8 mouse cellular contexts compared by ENCODE assay signal in the genomic region with DNA sequence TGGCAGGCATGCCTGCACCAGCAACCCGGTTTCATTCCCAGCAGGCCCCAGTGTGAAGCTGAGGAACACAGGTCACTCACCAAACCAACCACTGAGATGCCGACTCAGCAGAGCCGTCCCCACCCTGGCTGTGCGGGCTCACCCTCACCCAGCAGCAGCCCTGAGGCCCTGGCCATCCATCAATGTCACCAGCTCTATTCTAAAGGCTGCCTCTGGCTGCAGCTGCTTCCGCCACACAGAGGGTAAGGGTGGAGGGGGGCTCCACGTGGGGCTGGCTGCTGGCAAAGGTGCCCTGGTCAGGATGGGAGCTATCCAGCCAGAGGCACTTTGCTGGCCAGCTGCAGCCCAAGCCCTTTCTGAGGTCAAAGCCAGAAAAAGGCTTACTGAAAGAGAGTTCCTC.
A peak's percentile ranks its signal among the peaks of the same experiment; 100 is the strongest.
DNase-seq lines count a peak whose midpoint lies in the region; ATAC-seq lines count a peak whose summit lies in the region.

No protein-coding gene starts in this region.

- H3K27me3 ChIP-seq in forebrain, embryonic 10.5 days (ENCODE audit: poor library complexity, severe bottlenecking): peaks cover 52% of the 10 kb centered on the region
- H3K27me3 ChIP-seq in forebrain, embryonic 14.5 days (replicated peaks; ENCODE audit: control insufficient read depth, insufficient read depth, low read length): no peaks in the 10 kb centered on the region
- H3K27me3 ChIP-seq in hindbrain, embryonic 15.5 days: no peaks in the 10 kb centered on the region
- H3K27me3 ChIP-seq in liver, embryonic 13.5 days: peaks cover 12% of the 10 kb centered on the region

- no peak for ATAC-seq in forebrain, embryonic 14.5 days
- peak; percentile 81; the same call in 1 of the 2 replicates for ATAC-seq in hindbrain, embryonic 15.5 days (ENCODE audit: low FRiP score, low read depth)
- no peak for ATAC-seq in liver, embryonic 13.5 days (ENCODE audit: low read depth)
- no peak for ATAC-seq in frontal cortex, adult (ENCODE audit: low TSS enrichment)

- H3K9ac ChIP-seq in forebrain, embryonic 14.5 days (ENCODE audit: low read length): no peak overlapping the region
- H3K9ac ChIP-seq in hindbrain, embryonic 15.5 days: no peak overlapping the region
- H3K9ac ChIP-seq in liver, embryonic 13.5 days: no peak overlapping the region

- H3K27ac ChIP-seq in forebrain, embryonic 10.5 days: 0 out of 2 replicates have a peak overlapping the region, but pooled peaks have one; percentile 33
- no peak overlapping the region for H3K27ac ChIP-seq in forebrain, embryonic 14.5 days (ENCODE audit: low read depth, low read length)
- no peak overlapping the region for H3K27ac ChIP-seq in hindbrain, embryonic 15.5 days (replicated peaks)
- no peak overlapping the region for H3K27ac ChIP-seq in liver, embryonic 13.5 days

- no peak overlapping the region for H3K4me2 ChIP-seq in forebrain, embryonic 14.5 days (ENCODE audit: low read length)
- H3K4me2 ChIP-seq in hindbrain, embryonic 15.5 days: no peak overlapping the region
- no peak overlapping the region for H3K4me2 ChIP-seq in liver, embryonic 13.5 days

- H3K36me3 ChIP-seq in forebrain, embryonic 10.5 days (replicated peaks): no peaks in the 10 kb centered on the region
- H3K36me3 ChIP-seq in forebrain, embryonic 14.5 days (ENCODE audit: control insufficient read depth, insufficient read depth, low read length): no peaks in the 10 kb centered on the region
- no peaks in the 10 kb centered on the region for H3K36me3 ChIP-seq in hindbrain, embryonic 15.5 days
- H3K36me3 ChIP-seq in liver, embryonic 13.5 days: no peaks in the 10 kb centered on the region

- H3K4me1 ChIP-seq in forebrain, embryonic 10.5 days: peaks cover 57% of the 10 kb centered on the region
- peaks cover 14% of the 10 kb centered on the region for H3K4me1 ChIP-seq in forebrain, embryonic 14.5 days (ENCODE audit: control insufficient read depth, insufficient read depth, low read length)
- H3K4me1 ChIP-seq in hindbrain, embryonic 15.5 days (replicated peaks): peaks cover 23% of the 10 kb centered on the region
- peaks cover 3% of the 10 kb centered on the region; the same call in 1 of the 2 replicates for H3K4me1 ChIP-seq in liver, embryonic 13.5 days (replicated peaks)

- H3K9me3 ChIP-seq in forebrain, embryonic 10.5 days: no peaks in the 10 kb centered on the region
- no peaks in the 10 kb centered on the region for H3K9me3 ChIP-seq in forebrain, embryonic 14.5 days (replicated peaks; ENCODE audit: control insufficient read depth, low read length)
- no peaks in the 10 kb centered on the region for H3K9me3 ChIP-seq in hindbrain, embryonic 15.5 days
- H3K9me3 ChIP-seq in liver, embryonic 13.5 days (replicated peaks): no peaks in the 10 kb centered on the region

- no peak overlapping the region for H3K4me3 ChIP-seq in forebrain, embryonic 10.5 days
- H3K4me3 ChIP-seq in forebrain, embryonic 14.5 days (ENCODE audit: low read depth, low read length): no peak overlapping the region
- H3K4me3 ChIP-seq in hindbrain, embryonic 15.5 days: no peak overlapping the region
- no peak overlapping the region for H3K4me3 ChIP-seq in liver, embryonic 13.5 days (replicated peaks)

- 60% methylated on average over 6 of the region's 6 CpGs for WGBS in forebrain, embryonic 10.5 days
- WGBS in forebrain, embryonic 14.5 days: 45% methylated on average over 6 of the region's 6 CpGs
- WGBS in hindbrain, embryonic 15.5 days: 15% methylated on average over 6 of the region's 6 CpGs
- 15% methylated on average over 6 of the region's 6 CpGs for WGBS in liver, embryonic 13.5 days (ENCODE audit: insufficient replicate concordance)

- DNase-seq in forebrain, embryonic 10.5 days (ENCODE audit: extremely low spot score, low spot score): no peak
- DNase-seq in forebrain, embryonic 14.5 days (ENCODE audit: low spot score): no peak
- peak; percentile 27 for DNase-seq in MN1 (ENCODE audit: low spot score)
- peak; percentile 5 for DNase-seq in liver, embryonic 13.5 days
- DNase-seq in cerebellum, adult 9-11 months: no peak
- DNase-seq in layer of hippocampus, adult 8-10 months (ENCODE audit: low spot score in 2 of 2): no peak

Comparison
In these comparisons a context has a peak if more than half of its experiments do, and no peak if none do; other contexts are left out.
1. DNase-seq: peak in MN1 (single experiment) and liver, embryonic 13.5 days (single experiment); none in forebrain, embryonic 10.5 days (single experiment), forebrain, embryonic 14.5 days (single experiment), cerebellum, adult 9-11 months (single experiment) and layer of hippocampus, adult 8-10 months (0 of 2).